Mouse (Mus musculus): ENCODE measurements around the gene Znhit6. TPM values are rescaled to one million over a fixed set of nuclear protein-coding genes. Genes with fewer than 3 reads are reported as not detected.

The Znhit6 gene
- polyA plus RNA-seq, 1 experiment, result 20.6 TPM

GRCm38 (mm10) chr3:145590562-145590961, 14.6 kb downstream of the Znhit6 start:
- no peaks in the 10 kb centered on the region for H3K27me3 ChIP-seq (ENCODE audit: control insufficient read depth, insufficient read depth, insufficient read length)
- no peak overlapping the region for H3K4me2 ChIP-seq (ENCODE audit: low read depth)
- no peaks in the 10 kb centered on the region for H3K79me2 ChIP-seq (ENCODE audit: control insufficient read depth, insufficient read depth)
- no peak overlapping the region for H3ac ChIP-seq (ENCODE audit: control insufficient read depth, insufficient read length)
- no peak overlapping the region for H3K4me3 ChIP-seq
- no peak for TF ChIP-seq MYOG (IDR thresholded peaks at IDR 0.05; ENCODE audit: control insufficient read depth in 1 of 3, insufficient read depth in 1 of 3, insufficient read length in 2 of 3, low read depth in 2 of 3)
- TF ChIP-seq E2F4 (IDR thresholded peaks at IDR 0.05; ENCODE audit: insufficient read depth), result no peak
- no peak for TF ChIP-seq USF1 (IDR thresholded peaks at IDR 0.05; ENCODE audit: low read depth)
- TF ChIP-seq TCF3 (IDR thresholded peaks at IDR 0.05; ENCODE audit: insufficient read length, low read depth), result no peak
- no peak for TF ChIP-seq POLR2AphosphoS2 (IDR thresholded peaks at IDR 0.05; ENCODE audit: insufficient read length, low read depth)
- TF ChIP-seq REST (IDR thresholded peaks at IDR 0.05; ENCODE audit: insufficient read depth, insufficient read length), result no peak
- peaks cover 39% of the 10 kb centered on the region for H3K36me3 ChIP-seq (ENCODE audit: control insufficient read depth, insufficient read depth)

GRCm38 (mm10) chr3:145591841-145592542, 16.0 kb downstream of the Znhit6 start:
- Histone ChIP-seq H3K36me3 (ENCODE audit: control insufficient read depth, insufficient read depth) (peaks cover 33% of the 10 kb centered on the region), H3ac (ENCODE audit: control insufficient read depth, insufficient read length) (no peak overlapping the region), H3K79me2 (ENCODE audit: control insufficient read depth, insufficient read depth) (no peaks in the 10 kb centered on the region), H3K27me3 (ENCODE audit: control insufficient read depth, insufficient read depth, insufficient read length) (no peaks in the 10 kb centered on the region), H3K4me3 (no peak overlapping the region), H3K4me2 (ENCODE audit: low read depth) (no peak overlapping the region)
- no peak for TF ChIP-seq POLR2A (IDR thresholded peaks at IDR 0.05; ENCODE audit: insufficient read length, low read depth)
- no peak for TF ChIP-seq E2F4 (IDR thresholded peaks at IDR 0.05; ENCODE audit: insufficient read depth)
- TF ChIP-seq MYOG (IDR thresholded peaks at IDR 0.05; ENCODE audit: control insufficient read depth in 1 of 3, insufficient read depth in 1 of 3, insufficient read length in 2 of 3, low read depth in 2 of 3), result no peak
- no peak for TF ChIP-seq POLR2AphosphoS2 (IDR thresholded peaks at IDR 0.05; ENCODE audit: insufficient read length, low read depth)
- no peak for TF ChIP-seq TCF12 (IDR thresholded peaks at IDR 0.05; ENCODE audit: insufficient read depth, poor library complexity, severe bottlenecking)
- no peak for TF ChIP-seq CEBPB (IDR thresholded peaks at IDR 0.05; ENCODE audit: insufficient read depth, poor library complexity, severe bottlenecking)
- TF ChIP-seq MYOD1 (IDR thresholded peaks at IDR 0.05; ENCODE audit: control insufficient read depth in 1 of 3, insufficient read length in 2 of 3, low read depth in 2 of 3), result no peak
- no peak for TF ChIP-seq USF1 (IDR thresholded peaks at IDR 0.05; ENCODE audit: low read depth)
- no peak for TF ChIP-seq TCF3 (IDR thresholded peaks at IDR 0.05; ENCODE audit: insufficient read length, low read depth)
- no peak for TF ChIP-seq REST (IDR thresholded peaks at IDR 0.05; ENCODE audit: insufficient read depth, insufficient read length)
- TF ChIP-seq MAX (IDR thresholded peaks at IDR 0.05; ENCODE audit: low read depth), result no peak
- no peak for TF ChIP-seq SRF (IDR thresholded peaks at IDR 0.05; ENCODE audit: control insufficient read depth, insufficient read length, low read depth)

DNA sequence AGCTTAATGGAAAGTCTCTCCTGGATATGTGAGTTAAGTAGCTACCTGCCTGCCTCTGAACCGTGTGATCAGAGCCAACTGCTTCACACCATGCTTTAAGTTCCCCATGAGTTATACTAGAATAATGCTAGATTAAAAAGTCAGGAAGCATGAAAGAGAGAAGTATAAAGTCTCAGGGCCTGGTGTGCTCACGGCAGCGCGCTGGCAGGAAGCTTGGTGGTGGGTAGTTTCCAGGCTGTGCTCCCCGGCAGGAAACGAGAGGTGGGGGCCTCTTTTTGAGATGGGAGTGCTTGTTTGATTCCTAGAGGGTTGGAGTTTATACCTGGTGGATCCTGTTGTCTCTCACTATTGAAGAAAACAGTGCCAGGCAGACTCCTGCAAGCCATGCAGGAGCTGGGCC, 19.3 kb downstream of the Znhit6 start:
- TF ChIP-seq REST (IDR thresholded peaks at IDR 0.05; ENCODE audit: insufficient read depth, insufficient read length) (no peak), POLR2AphosphoS2 (IDR thresholded peaks at IDR 0.05; ENCODE audit: insufficient read length, low read depth) (no peak), POLR2A (IDR thresholded peaks at IDR 0.05; ENCODE audit: insufficient read length, low read depth) (no peak), CEBPB (IDR thresholded peaks at IDR 0.05; ENCODE audit: insufficient read depth, poor library complexity, severe bottlenecking) (no peak), MAX (IDR thresholded peaks at IDR 0.05; ENCODE audit: low read depth) (no peak), TCF12 (IDR thresholded peaks at IDR 0.05; ENCODE audit: insufficient read depth, poor library complexity, severe bottlenecking) (no peak), E2F4 (IDR thresholded peaks at IDR 0.05; ENCODE audit: insufficient read depth) (no peak), USF1 (IDR thresholded peaks at IDR 0.05; ENCODE audit: low read depth) (no peak), SRF (IDR thresholded peaks at IDR 0.05; ENCODE audit: control insufficient read depth, insufficient read length, low read depth) (no peak), TCF3 (IDR thresholded peaks at IDR 0.05; ENCODE audit: insufficient read length, low read depth) (no peak), MYOG (IDR thresholded peaks at IDR 0.05; ENCODE audit: control insufficient read depth in 1 of 3, insufficient read depth in 1 of 3, insufficient read length in 2 of 3, low read depth in 2 of 3) (no peak), MYOD1 (IDR thresholded peaks at IDR 0.05; ENCODE audit: control insufficient read depth in 1 of 3, insufficient read length in 2 of 3, low read depth in 2 of 3) (no peak)
- no peaks in the 10 kb centered on the region for H3K79me2 ChIP-seq (ENCODE audit: control insufficient read depth, insufficient read depth)
- H3K4me3 ChIP-seq, result no peak overlapping the region
- no peaks in the 10 kb centered on the region for H3K27me3 ChIP-seq (ENCODE audit: control insufficient read depth, insufficient read depth, insufficient read length)
- no peak overlapping the region for H3K4me2 ChIP-seq (ENCODE audit: low read depth)
- no peak overlapping the region for H3ac ChIP-seq (ENCODE audit: control insufficient read depth, insufficient read length)
- H3K36me3 ChIP-seq (ENCODE audit: control insufficient read depth, insufficient read depth), result peaks cover 44% of the 10 kb centered on the region

- Histone ChIP-seq H3K36me3 (ENCODE audit: control insufficient read depth, insufficient read depth) (peaks cover 54% of the 10 kb centered on the region), H3K4me2 (ENCODE audit: low read depth) (no peak overlapping the region), H3K27me3 (ENCODE audit: control insufficient read depth, insufficient read depth, insufficient read length) (no peaks in the 10 kb centered on the region), H3ac (ENCODE audit: control insufficient read depth, insufficient read length) (no peak overlapping the region), H3K4me3 (no peak overlapping the region), H3K79me2 (ENCODE audit: control insufficient read depth, insufficient read depth) (no peaks in the 10 kb centered on the region)
- no peak for TF ChIP-seq MYOG (IDR thresholded peaks at IDR 0.05; ENCODE audit: control insufficient read depth in 1 of 3, insufficient read depth in 1 of 3, insufficient read length in 2 of 3, low read depth in 2 of 3)
Measured at GRCm38 (mm10) chr3:145599059-145599458, 23.1 kb downstream of the Znhit6 start.

DNA sequence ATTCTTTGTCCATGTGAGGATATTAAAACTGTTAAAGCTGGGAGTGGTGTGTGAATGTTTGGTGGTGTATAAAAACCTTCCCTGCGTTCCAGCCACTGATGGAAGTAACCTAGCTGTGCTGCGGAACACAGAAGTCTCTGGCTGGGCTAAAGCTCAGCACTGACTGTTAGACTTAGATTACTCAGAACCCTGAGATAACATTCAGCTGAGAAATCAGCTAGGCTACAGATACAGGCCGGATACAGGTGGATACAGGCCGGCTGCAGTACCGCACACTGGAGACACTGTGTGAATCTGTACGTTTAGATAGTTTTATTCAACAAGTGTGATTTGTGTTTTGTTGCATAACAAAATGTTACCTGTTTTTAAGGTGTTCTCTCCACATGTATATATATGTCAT, 24.8 kb downstream of the Znhit6 start:
- H3ac ChIP-seq (ENCODE audit: control insufficient read depth, insufficient read length), result no peak overlapping the region
- no peak overlapping the region for H3K4me3 ChIP-seq
- TF ChIP-seq CEBPB (IDR thresholded peaks at IDR 0.05; ENCODE audit: insufficient read depth, poor library complexity, severe bottlenecking) (no peak), TCF12 (IDR thresholded peaks at IDR 0.05; ENCODE audit: insufficient read depth, poor library complexity, severe bottlenecking) (no peak), POLR2AphosphoS2 (IDR thresholded peaks at IDR 0.05; ENCODE audit: insufficient read length, low read depth) (no peak), E2F4 (IDR thresholded peaks at IDR 0.05; ENCODE audit: insufficient read depth) (no peak), REST (IDR thresholded peaks at IDR 0.05; ENCODE audit: insufficient read depth, insufficient read length) (no peak), POLR2A (IDR thresholded peaks at IDR 0.05; ENCODE audit: insufficient read length, low read depth) (no peak), USF1 (IDR thresholded peaks at IDR 0.05; ENCODE audit: low read depth) (no peak), SRF (IDR thresholded peaks at IDR 0.05; ENCODE audit: control insufficient read depth, insufficient read length, low read depth) (no peak), MYOD1 (IDR thresholded peaks at IDR 0.05; ENCODE audit: control insufficient read depth in 1 of 3, insufficient read length in 2 of 3, low read depth in 2 of 3) (no peak), TCF3 (IDR thresholded peaks at IDR 0.05; ENCODE audit: insufficient read length, low read depth) (no peak), MYOG (IDR thresholded peaks at IDR 0.05; ENCODE audit: control insufficient read depth in 1 of 3, insufficient read depth in 1 of 3, insufficient read length in 2 of 3, low read depth in 2 of 3) (no peak), MAX (IDR thresholded peaks at IDR 0.05; ENCODE audit: low read depth) (no peak)
- no peak overlapping the region for H3K4me2 ChIP-seq (ENCODE audit: low read depth)
- H3K36me3 ChIP-seq (ENCODE audit: control insufficient read depth, insufficient read depth), result peaks cover 54% of the 10 kb centered on the region
- H3K27me3 ChIP-seq (ENCODE audit: control insufficient read depth, insufficient read depth, insufficient read length), result no peaks in the 10 kb centered on the region
- H3K79me2 ChIP-seq (ENCODE audit: control insufficient read depth, insufficient read depth), result no peaks in the 10 kb centered on the region
